Mouse (Mus musculus) brain, embryonic 14.5 days (tissue): ENCODE results near the gene Slc25a16. TPM values are rescaled to one million over a fixed set of nuclear protein-coding genes. Genes with fewer than 3 reads are reported as not detected.
A peak's percentile ranks its signal among the peaks of the same experiment; 100 is the strongest.

Experiments used
- DNase-seq: peaks from one replicate; pipeline ENCODE4 v3.0.0-alpha.2; 2011; ENCODE audit warnings: low read depth
- CTCF ChIP-seq: fragments of 200-500 bp; IDR thresholded peaks from 2 replicates; pipeline ENCODE4 v1.5.1; 2012; ENCODE audit warnings: inconsistent platforms, mild to moderate bottlenecking, moderate library complexity, borderline replicate concordance; ENCODE audit not compliant: insufficient read depth, insufficient read length; ENCODE audit errors: extremely low read depth
- POLR2A ChIP-seq: fragments of 200-500 bp; IDR thresholded peaks from 2 replicates; pipeline ENCODE4 v1.6.1; 2012; ENCODE audit warnings: mild to moderate bottlenecking, inconsistent platforms, borderline replicate concordance; ENCODE audit not compliant: poor library complexity, insufficient read depth, insufficient read length, severe bottlenecking; ENCODE audit errors: extremely low read depth
- polyA plus RNA-seq: library from polyadenylated mRNA; depleted of rRNA; stranded (reverse); fragments of >200 nt; gene quantifications from 2 replicates; pipeline ENCODE4 v1.2.3, GENCODE M21; 2012; rRNA removed

The Slc25a16 gene
- polyA plus RNA-seq, 1 experiment = 16.2 TPM

- DNase-seq = peak; percentile 91
- TF ChIP-seq POLR2A = peak; percentile 96
- peak; percentile 79 for TF ChIP-seq CTCF
Observed at GRCm38 (mm10) chr10:62980039-62980954, 59.9 kb downstream of the Slc25a16 start, which contains the start of gene Rufy2. Gene Rufy2 (plus strand): TSS chr10:62980223.

GRCm38 (mm10) chr10:62984072-62984471 is 63.6 kb downstream of the Slc25a16 start:
- DNase-seq = no peak
- no peak for TF ChIP-seq CTCF
- TF ChIP-seq POLR2A = no peak

- DNase-seq = no peak
- TF ChIP-seq POLR2A = no peak
- no peak for TF ChIP-seq CTCF
Observed at GRCm38 (mm10) chr10:62984495-62984894, 64.1 kb downstream of the Slc25a16 start.

GRCm38 (mm10) chr10:62987341-62987740 is 66.9 kb downstream of the Slc25a16 start:
- DNase-seq = peak; percentile 54
- TF ChIP-seq CTCF = peak; percentile 68
- TF ChIP-seq POLR2A = no peak

- no peak for DNase-seq
Observed at GRCm38 (mm10) chr10:62990636-62991035, 70.2 kb downstream of the Slc25a16 start.

GRCm38 (mm10) chr10:62993991-62994390 is 73.6 kb downstream of the Slc25a16 start:
- TF ChIP-seq CTCF (no peak), POLR2A (no peak)
- DNase-seq = no peak

More at GRCm38 (mm10) chr10:62990636-62991035, 70.2 kb downstream of the Slc25a16 start:
- TF ChIP-seq CTCF = no peak
- no peak for TF ChIP-seq POLR2A

Other genes starting within 250 kb of the Slc25a16 start
- gene Stox1, start 194.5 kb upstream of the Slc25a16 start, polyA plus RNA-seq = 1.8 and 4.1 TPM in 2 replicates
- gene Ccar1, start 128.3 kb upstream of the Slc25a16 start, polyA plus RNA-seq = 87.2 and 95.7 TPM in 2 replicates
- gene Tet1, start 11.6 kb upstream of the Slc25a16 start, polyA plus RNA-seq = 7.1 and 10.1 TPM in 2 replicates
- 11.0 and 16.7 TPM in 2 replicates for gene Dna2, start 26.4 kb downstream of the Slc25a16 start, polyA plus RNA-seq
- gene Rufy2, start 59.6 kb downstream of the Slc25a16 start, polyA plus RNA-seq = 32.5 and 39.0 TPM in 2 replicates
- gene Hnrnph3, start 103.6 kb downstream of the Slc25a16 start, polyA plus RNA-seq = 137 and 177 TPM in 2 replicates
- gene Pbld2, start 103.7 kb downstream of the Slc25a16 start, polyA plus RNA-seq = 1.7 and 1.9 TPM in 2 replicates
- gene Pbld1, start 139.5 kb downstream of the Slc25a16 start, polyA plus RNA-seq = 0.12 and 0.33 TPM in 2 replicates
- gene Atoh7, start 179.0 kb downstream of the Slc25a16 start, polyA plus RNA-seq = 0.54 and 3.1 TPM in 2 replicates